15 mouse cellular contexts compared by ENCODE assay signal in genomic region chr6:121371197-121371980, GRCm38 (mm10). TPM values are rescaled to one million over a fixed set of nuclear protein-coding genes. Genes with fewer than 3 reads are reported as not detected.
DNase-seq lines count a peak whose midpoint lies in the region; ATAC-seq lines count a peak whose summit lies in the region.
"Had no signal": no experiment of that assay in that cellular context is flagged by ENCODE, and none has a peak within 500 bp of the region (broad histone marks: within the 10 kb centered on the region; RNA-seq: fewer than 3 reads in every experiment).

No protein-coding gene starts in this region.

- no peaks in the 10 kb centered on the region for H3K9me3 ChIP-seq in heart, embryonic 12.5 days (replicated peaks)
- H3K9me3 ChIP-seq in hindbrain, embryonic 12.5 days (replicated peaks), result no peaks in the 10 kb centered on the region

- 0 out of 2 replicates have a peak, but pooled peaks cover 4% of the 10 kb centered on the region for H3K27me3 ChIP-seq in heart, embryonic 12.5 days (replicated peaks)
- no peaks in the 10 kb centered on the region for H3K27me3 ChIP-seq in hindbrain, embryonic 12.5 days

- peak; percentile 86 for ATAC-seq in frontal cortex, adult (ENCODE audit: low TSS enrichment)
- no peak for ATAC-seq in heart, embryonic 12.5 days (ENCODE audit: insufficient number of reproducible peaks, low FRiP score)
- ATAC-seq in hindbrain, embryonic 12.5 days (ENCODE audit: low FRiP score), result no peak
- ATAC-seq: forebrain, embryonic 16.5 days had no signal

- intact Hi-C loops in heart, postnatal 10 days (cut with DNase I), result no loop called here

- H3K27ac ChIP-seq in heart, embryonic 12.5 days (ENCODE audit: poor library complexity, severe bottlenecking), result no peak overlapping the region
- no peak overlapping the region for H3K27ac ChIP-seq in hindbrain, embryonic 12.5 days
- H3K27ac ChIP-seq: hindbrain, postnatal 0 days had no signal

- H3K4me1 ChIP-seq in heart, embryonic 12.5 days (replicated peaks), result no peaks in the 10 kb centered on the region
- H3K4me1 ChIP-seq in hindbrain, embryonic 12.5 days, result no peaks in the 10 kb centered on the region

- WGBS in heart, embryonic 12.5 days, result 76% methylated on average over 10 of the region's 10 CpGs
- 81% methylated on average over 10 of the region's 10 CpGs for WGBS in hindbrain, embryonic 12.5 days

- no peak overlapping the region for H3K9ac ChIP-seq in heart, embryonic 12.5 days
- H3K9ac ChIP-seq in hindbrain, embryonic 12.5 days, result no peak overlapping the region

- no peak overlapping the region for H3K4me2 ChIP-seq in heart, embryonic 12.5 days
- H3K4me2 ChIP-seq in hindbrain, embryonic 12.5 days (replicated peaks), result no peak overlapping the region

- H3K36me3 ChIP-seq in heart, embryonic 12.5 days, result no peaks in the 10 kb centered on the region
- H3K36me3 ChIP-seq in hindbrain, embryonic 12.5 days, result no peaks in the 10 kb centered on the region

- DNase-seq in frontal cortex, postnatal 10 days (ENCODE audit: low spot score in 2 of 2), result no peak
- DNase-seq in heart, postnatal 10 days, result peak; percentile 28 to 33
- peak; percentile 30 to 34 for DNase-seq in right cerebral cortex, adult 2 months (ENCODE audit: low spot score in 2 of 2)
- no peak for DNase-seq in right cerebral cortex, postnatal 14 days
- peak; percentile 46 for DNase-seq in skeletal muscle tissue, adult 2 months (ENCODE audit: low read depth, low spot score)
- DNase-seq: cerebellum, adult 9-11 months; left cerebral cortex, postnatal 4 days; lung, adult 18-20 months; midbrain, embryonic 14.5 days had no signal

- no peak overlapping the region for H3K4me3 ChIP-seq in heart, embryonic 12.5 days
- no peak overlapping the region for H3K4me3 ChIP-seq in hindbrain, embryonic 12.5 days

RNA-seq across cellular contexts. Expression of gene Slc6a12, which starts 28.5 kb away (rescaled TPM):
- not detected for total RNA-seq in heart, postnatal 10 days (2021)
- not detected in 2 replicates for polyA plus RNA-seq in heart, embryonic 12.5 days (2016; fragmentation: Nextera tagmentation; extraction: Ambion mirVana)
- 0.20 and 0.31 TPM in 2 replicates for polyA plus RNA-seq in hindbrain, embryonic 12.5 days (2016; fragmentation: Nextera tagmentation; extraction: Ambion mirVana)
- polyA plus RNA-seq: heart, embryonic 14.5 days had no signal

Comparison
In these comparisons a context has a peak if more than half of its experiments do, and no peak if none do; other contexts are left out.
1. DNase-seq: peak in heart, postnatal 10 days (2 of 2), right cerebral cortex, adult 2 months (2 of 2) and skeletal muscle tissue, adult 2 months (single experiment); none in frontal cortex, postnatal 10 days (0 of 2) and right cerebral cortex, postnatal 14 days (single experiment).